Mouse (Mus musculus): ENCODE measurements around the gene Srf. TPM values are rescaled to one million over a fixed set of nuclear protein-coding genes. Genes with fewer than 3 reads are reported as not detected.

Srf gene
- polyA plus RNA-seq, 1 experiment from 2014 or later, result 3.7 TPM

- H3K27ac ChIP-seq (replicated peaks), result no peak overlapping the region
- ATAC-seq (ENCODE audit: low FRiP score, low TSS enrichment) (peak; percentile 58; the same call in 1 of the 2 replicates), DNase-seq (ENCODE audit: low spot score) (no peak)
- H3K36me3 ChIP-seq (ENCODE audit: control insufficient read depth, insufficient read depth, low read length), result no peaks in the 10 kb centered on the region
- no peak for TF ChIP-seq EP300 (optimal IDR thresholded peaks at IDR 0.05)
- peak; percentile 78 for TF ChIP-seq CTCF (IDR thresholded peaks at IDR 0.05; ENCODE audit: low read depth)
- H3K4me1 ChIP-seq (replicated peaks; ENCODE audit: control insufficient read depth, insufficient read depth), result no peaks in the 10 kb centered on the region
- no peak overlapping the region for H3K4me3 ChIP-seq (ENCODE audit: low read depth, low read length)
- H3K27me3 ChIP-seq (ENCODE audit: control insufficient read depth, insufficient read depth, low read length), result no peaks in the 10 kb centered on the region
- 60% methylated on average over 10 of the region's 11 CpGs for WGBS
- no peak overlapping the region for H3K9ac ChIP-seq (ENCODE audit: low read length)
- H3K9me3 ChIP-seq (ENCODE audit: control insufficient read depth, low read length), result no peaks in the 10 kb centered on the region
- no peak overlapping the region for H3K4me2 ChIP-seq (replicated peaks; ENCODE audit: low read depth)
These were observed 44.8 kb downstream of the Srf start for GRCm38 (mm10) chr17:46511059-46511710.

GRCm38 (mm10) chr17:46505617-46506016 lies 50.4 kb downstream of the Srf start:
- no peaks in the 10 kb centered on the region for H3K9me3 ChIP-seq (ENCODE audit: control insufficient read depth, low read length)
- H3K4me1 ChIP-seq (replicated peaks; ENCODE audit: control insufficient read depth, insufficient read depth), result no peaks in the 10 kb centered on the region
- 81% methylated on average over 3 of the region's 3 CpGs for WGBS
- DNase-seq (ENCODE audit: low spot score) (no peak), ATAC-seq (ENCODE audit: low FRiP score, low TSS enrichment) (no peak)
- no peak overlapping the region for H3K9ac ChIP-seq (ENCODE audit: low read length)
- H3K4me2 ChIP-seq (replicated peaks; ENCODE audit: low read depth), result no peak overlapping the region
- H3K36me3 ChIP-seq (ENCODE audit: control insufficient read depth, insufficient read depth, low read length), result no peaks in the 10 kb centered on the region
- no peak overlapping the region for H3K27ac ChIP-seq (replicated peaks)
- TF ChIP-seq EP300 (optimal IDR thresholded peaks at IDR 0.05), result no peak
- no peak for TF ChIP-seq CTCF (IDR thresholded peaks at IDR 0.05; ENCODE audit: low read depth)
- no peak overlapping the region for H3K4me3 ChIP-seq (ENCODE audit: low read depth, low read length)
- no peaks in the 10 kb centered on the region for H3K27me3 ChIP-seq (ENCODE audit: control insufficient read depth, insufficient read depth, low read length)

GRCm38 (mm10) chr17:46503847-46504638 lies 51.9 kb downstream of the Srf start:
- no peak overlapping the region for H3K27ac ChIP-seq (replicated peaks)
- WGBS, result 78% methylated on average over 14 of the region's 14 CpGs
- no peaks in the 10 kb centered on the region for H3K9me3 ChIP-seq (ENCODE audit: control insufficient read depth, low read length)

GRCm38 (mm10) chr17:46502775-46503174 lies 53.2 kb downstream of the Srf start:
- H3K4me2 ChIP-seq (replicated peaks; ENCODE audit: low read depth), result no peak overlapping the region
- no peak overlapping the region for H3K27ac ChIP-seq (replicated peaks)
- no peaks in the 10 kb centered on the region for H3K4me1 ChIP-seq (replicated peaks; ENCODE audit: control insufficient read depth, insufficient read depth)
- H3K9me3 ChIP-seq (ENCODE audit: control insufficient read depth, low read length), result no peaks in the 10 kb centered on the region
- no peak for ATAC-seq (ENCODE audit: low FRiP score, low TSS enrichment)
- no peak overlapping the region for H3K9ac ChIP-seq (ENCODE audit: low read length)
- no peak for DNase-seq (ENCODE audit: low spot score)
- no peak overlapping the region for H3K4me3 ChIP-seq (ENCODE audit: low read depth, low read length)
- H3K27me3 ChIP-seq (ENCODE audit: control insufficient read depth, insufficient read depth, low read length), result no peaks in the 10 kb centered on the region
- H3K36me3 ChIP-seq (ENCODE audit: control insufficient read depth, insufficient read depth, low read length), result no peaks in the 10 kb centered on the region
- TF ChIP-seq CTCF (IDR thresholded peaks at IDR 0.05; ENCODE audit: low read depth) (no peak), EP300 (optimal IDR thresholded peaks at IDR 0.05) (no peak)
- 79% methylated on average over 2 of the region's 2 CpGs for WGBS

More at GRCm38 (mm10) chr17:46503847-46504638, 51.9 kb downstream of the Srf start:
- DNase-seq (ENCODE audit: low spot score) (no peak), ATAC-seq (ENCODE audit: low FRiP score, low TSS enrichment) (no peak)
- no peaks in the 10 kb centered on the region for H3K27me3 ChIP-seq (ENCODE audit: control insufficient read depth, insufficient read depth, low read length)
- no peak overlapping the region for H3K4me3 ChIP-seq (ENCODE audit: low read depth, low read length)
- no peaks in the 10 kb centered on the region for H3K4me1 ChIP-seq (replicated peaks; ENCODE audit: control insufficient read depth, insufficient read depth)
- TF ChIP-seq EP300 (optimal IDR thresholded peaks at IDR 0.05) (no peak), CTCF (IDR thresholded peaks at IDR 0.05; ENCODE audit: low read depth) (no peak)
- no peaks in the 10 kb centered on the region for H3K36me3 ChIP-seq (ENCODE audit: control insufficient read depth, insufficient read depth, low read length)
- no peak overlapping the region for H3K4me2 ChIP-seq (replicated peaks; ENCODE audit: low read depth)
- H3K9ac ChIP-seq (ENCODE audit: low read length), result no peak overlapping the region

Small RNA genes lying within 50 kb of the gene (microRNA-seq; reads per million reads assigned to microRNA genes)
- gene Mir6976, result not detected

Other genes with a start within 250 kb of the Srf start
- gene Abcc10, start 227.8 kb downstream of the Srf start, polyA plus RNA-seq (2015; fragmentation: Nextera tagmentation; extraction: Ambion mirVana), result 3.5 and 4.3 TPM in 2 replicates
- 2.9 and 3.5 TPM in 2 replicates for gene Zfp318, start 172.4 kb downstream of the Srf start, polyA plus RNA-seq (2015; fragmentation: Nextera tagmentation; extraction: Ambion mirVana)
- gene Crip3, start 127.2 kb downstream of the Srf start, polyA plus RNA-seq (2015; fragmentation: Nextera tagmentation; extraction: Ambion mirVana), result 0.23 and 0.24 TPM in 2 replicates
- not detected in 2 replicates for gene Slc22a7, start 117.7 kb downstream of the Srf start, polyA plus RNA-seq (2015; fragmentation: Nextera tagmentation; extraction: Ambion mirVana)
- gene Ttbk1, start 68.5 kb downstream of the Srf start, polyA plus RNA-seq (2015; fragmentation: Nextera tagmentation; extraction: Ambion mirVana), result 0.13 and 0.15 TPM in 2 replicates
- 23.8 and 24.7 TPM in 2 replicates for gene Dnph1, start 59.5 kb downstream of the Srf start, polyA plus RNA-seq (2015; fragmentation: Nextera tagmentation; extraction: Ambion mirVana)
- gene Cul9, start 9.8 kb downstream of the Srf start, polyA plus RNA-seq (2015; fragmentation: Nextera tagmentation; extraction: Ambion mirVana), result 1.9 and 2.6 TPM in 2 replicates
- 29.4 and 32.1 TPM in 2 replicates for gene Ptk7, start 73.3 kb upstream of the Srf start, polyA plus RNA-seq (2015; fragmentation: Nextera tagmentation; extraction: Ambion mirVana)
- gene Klc4, start 89.8 kb upstream of the Srf start, polyA plus RNA-seq (2015; fragmentation: Nextera tagmentation; extraction: Ambion mirVana), result 34.5 and 34.8 TPM in 2 replicates
- gene Mrpl2, start 90.1 kb upstream of the Srf start, polyA plus RNA-seq (2015; fragmentation: Nextera tagmentation; extraction: Ambion mirVana), result 96.4 and 98.8 TPM in 2 replicates
- gene Cul7, start 94.2 kb upstream of the Srf start, polyA plus RNA-seq (2015; fragmentation: Nextera tagmentation; extraction: Ambion mirVana), result 12.9 and 14.0 TPM in 2 replicates
- gene Rrp36, start 118.2 kb upstream of the Srf start, polyA plus RNA-seq (2015; fragmentation: Nextera tagmentation; extraction: Ambion mirVana), result 37.2 and 38.1 TPM in 2 replicates
- 142 and 146 TPM in 2 replicates for gene Mea1, start 122.6 kb upstream of the Srf start, polyA plus RNA-seq (2015; fragmentation: Nextera tagmentation; extraction: Ambion mirVana)
- gene Klhdc3, start 124.7 kb upstream of the Srf start, polyA plus RNA-seq (2015; fragmentation: Nextera tagmentation; extraction: Ambion mirVana), result 73.7 and 75.0 TPM in 2 replicates
- gene Ppp2r5d, start 148.9 kb upstream of the Srf start, polyA plus RNA-seq (2015; fragmentation: Nextera tagmentation; extraction: Ambion mirVana), result 27.2 and 30.3 TPM in 2 replicates
- 9.8 and 11.8 TPM in 2 replicates for gene Pex6, start 155.3 kb upstream of the Srf start, polyA plus RNA-seq (2015; fragmentation: Nextera tagmentation; extraction: Ambion mirVana)
- 2.1 and 3.1 TPM in 2 replicates for gene Gnmt, start 173.0 kb upstream of the Srf start, polyA plus RNA-seq (2015; fragmentation: Nextera tagmentation; extraction: Ambion mirVana)
- 39.0 and 39.9 TPM in 2 replicates for gene Cnpy3, start 196.0 kb upstream of the Srf start, polyA plus RNA-seq (2015; fragmentation: Nextera tagmentation; extraction: Ambion mirVana)
- gene Ptcra, start 207.5 kb upstream of the Srf start, polyA plus RNA-seq (2015; fragmentation: Nextera tagmentation; extraction: Ambion mirVana), result 0.50 TPM in 2 replicates
- gene 2310039H08Rik, start 216.5 kb upstream of the Srf start, polyA plus RNA-seq (2015; fragmentation: Nextera tagmentation; extraction: Ambion mirVana), result 113 and 117 TPM in 2 replicates
- 93.7 and 95.0 TPM in 2 replicates for gene Rpl7l1, start 226.5 kb upstream of the Srf start, polyA plus RNA-seq (2015; fragmentation: Nextera tagmentation; extraction: Ambion mirVana)

Data from stomach, postnatal 0 days (tissue).